Mouse (Mus musculus): ENCODE data around the gene Gpr183. TPM values are rescaled to one million over a fixed set of nuclear protein-coding genes. Genes with fewer than 3 reads are reported as not detected.

Gene Gpr183
- total RNA-seq (2021): 1 to 10 TPM; 2.2 to 2.3 TPM
- long read RNA-seq, experiment 1: 0 reads
- long read RNA-seq, experiment 2: 0 reads

DNA sequence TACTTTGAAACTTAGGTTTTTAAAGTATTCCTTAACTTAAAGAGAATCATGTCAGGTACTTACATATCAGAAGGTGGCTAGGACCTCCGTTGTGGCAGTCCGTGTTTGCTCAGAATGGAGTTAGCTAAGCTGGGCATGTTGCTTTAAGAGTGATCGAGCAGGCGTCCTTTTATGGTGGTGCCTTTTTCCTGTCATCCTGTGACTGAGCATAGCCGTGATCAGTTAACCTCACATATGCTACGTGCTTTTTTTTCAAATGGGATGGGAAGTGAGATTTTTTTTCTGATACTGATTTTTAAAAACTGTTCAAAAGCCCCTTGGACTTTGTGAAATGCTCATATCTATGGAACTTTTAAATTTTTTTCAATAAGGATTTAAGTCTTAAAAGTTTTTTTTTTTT, at the start of gene Gpr183:
TSS of gene Gpr183 (minus strand) at position 206 of the 400 bp plus-strand sequence.
- no peak for DNase-seq (ENCODE audit: low spot score in 2 of 2)

DNA sequence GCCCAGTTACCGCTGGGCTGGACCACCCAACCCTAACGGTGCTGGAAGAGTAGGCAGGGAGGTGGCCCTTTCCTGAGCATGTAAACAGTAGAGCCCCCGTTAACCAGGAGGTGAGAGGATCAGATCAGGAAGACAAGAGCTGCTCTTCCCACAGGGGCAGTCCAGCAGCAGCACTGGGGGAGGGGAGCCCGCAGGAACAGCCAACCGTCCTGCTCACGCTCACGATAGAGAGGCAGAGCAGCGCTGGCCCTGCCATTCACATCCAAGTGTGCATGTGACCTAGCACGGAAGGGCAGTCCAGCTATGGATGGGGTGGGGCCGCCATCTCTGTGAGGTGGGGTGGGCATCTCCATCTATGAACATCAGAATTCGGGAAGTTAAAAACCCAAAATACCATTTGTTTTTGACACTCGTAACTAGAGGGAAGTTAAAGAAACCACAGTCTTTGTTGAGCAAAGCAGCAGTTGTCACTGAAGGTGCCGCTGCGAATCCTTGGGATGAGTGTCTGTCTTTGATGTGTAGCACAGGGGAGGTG, 48.5 kb upstream of the Gpr183 start:
- DNase-seq (ENCODE audit: low spot score in 2 of 2): no peak

DNA sequence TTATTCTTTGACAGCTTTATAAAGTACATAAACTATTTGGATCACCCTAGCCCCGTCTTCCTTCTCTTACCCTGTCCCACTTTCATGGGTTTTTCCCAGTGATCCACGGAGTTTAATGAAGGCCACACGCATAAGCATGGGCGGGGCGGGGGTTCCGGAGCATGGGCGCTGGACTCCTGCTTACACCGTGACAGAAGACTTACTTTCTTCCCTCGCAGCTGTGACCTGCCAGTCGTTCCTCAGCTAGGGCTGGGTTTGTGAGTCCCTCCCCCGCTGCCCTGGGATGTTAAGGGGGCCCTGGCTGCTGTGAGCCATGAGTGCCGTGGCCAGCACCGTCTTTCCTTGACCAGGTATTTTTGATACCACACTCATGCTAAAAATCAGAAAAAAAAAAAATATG, 47.8 kb upstream of the Gpr183 start:
- DNase-seq (ENCODE audit: low spot score in 2 of 2): no peak

DNA sequence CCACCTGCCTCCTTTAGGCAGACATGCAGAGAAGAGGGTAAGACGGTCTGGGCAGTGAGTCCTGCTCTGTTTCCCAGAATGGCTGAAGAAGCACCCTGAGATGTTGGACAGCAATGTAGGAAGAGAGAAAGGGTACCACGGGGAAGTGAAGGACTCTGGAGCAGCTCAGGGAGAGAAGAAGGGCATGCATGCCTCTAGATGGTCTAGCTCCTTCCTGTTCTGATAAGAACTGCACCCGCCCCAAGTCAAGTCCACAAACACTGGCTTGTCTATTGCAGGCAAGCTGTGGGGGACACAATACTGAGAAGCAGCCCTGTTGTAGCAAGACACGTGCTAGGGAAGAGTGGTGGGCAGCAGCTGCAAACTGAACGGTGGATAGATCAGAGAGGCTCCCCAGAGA, 47.2 kb upstream of the Gpr183 start:
- DNase-seq (ENCODE audit: low spot score in 2 of 2): no peak

DNA sequence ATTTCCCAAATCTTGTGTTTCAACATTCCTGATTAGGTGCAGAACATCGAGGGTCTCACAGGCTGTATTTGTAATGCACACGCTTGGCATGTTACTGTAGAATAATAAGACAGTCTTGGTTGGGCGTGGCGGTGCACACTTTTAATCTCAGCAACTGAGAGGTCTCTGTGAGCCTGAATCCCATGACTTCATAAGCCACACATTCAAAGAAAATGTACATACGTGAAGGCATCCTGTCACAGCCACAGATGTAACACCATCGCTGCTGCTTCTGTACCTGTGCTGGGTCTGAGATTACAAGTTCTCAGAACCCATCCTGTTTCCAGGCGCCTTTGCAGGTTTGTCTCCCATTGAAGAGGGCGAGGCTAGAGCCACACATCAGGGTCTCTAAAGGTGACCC, 46.8 kb upstream of the Gpr183 start:
- DNase-seq (ENCODE audit: low spot score in 2 of 2): no peak

DNA sequence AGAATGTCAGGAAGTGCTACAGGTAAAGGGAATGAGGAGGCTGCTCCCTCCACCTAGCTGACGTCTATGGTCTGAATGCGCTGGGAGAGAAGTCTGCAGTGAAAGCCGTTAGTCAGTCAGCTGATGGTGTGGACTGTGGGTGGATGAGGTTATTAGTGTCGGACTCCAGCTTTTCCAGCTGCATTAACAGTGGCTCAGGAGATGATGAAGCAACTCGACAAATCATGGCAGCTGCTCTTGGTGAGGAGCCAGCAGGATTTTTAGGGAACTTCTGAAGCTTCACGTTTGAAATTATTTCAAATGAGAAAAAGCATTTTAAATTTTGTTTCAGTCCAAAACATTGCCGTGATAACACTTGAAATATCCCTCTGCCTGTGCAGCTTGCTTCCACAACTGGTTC, 45.3 kb upstream of the Gpr183 start:
- DNase-seq (ENCODE audit: low spot score in 2 of 2): peak in 1 of 2 experiments; percentile 53

DNA sequence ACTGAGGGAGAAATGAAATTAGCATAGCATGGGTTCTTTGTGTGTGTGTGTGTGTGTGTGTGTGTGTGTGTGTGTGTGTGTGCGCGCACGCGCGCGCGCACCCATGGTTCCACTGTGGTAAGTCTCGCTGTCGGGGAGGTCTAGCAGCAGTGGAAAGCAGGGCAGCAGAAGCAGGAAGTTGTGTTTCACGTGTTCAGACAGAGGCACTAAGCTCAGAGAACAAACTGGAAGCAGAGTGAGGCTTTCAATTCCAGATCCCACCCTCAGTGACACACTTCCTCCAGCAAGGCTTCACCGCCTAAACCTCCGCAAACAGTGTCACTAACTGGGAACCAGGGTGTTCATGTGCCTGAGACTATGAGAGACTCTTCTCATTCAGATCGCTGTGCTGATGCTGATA, 44.5 kb upstream of the Gpr183 start:
- no peak for DNase-seq (ENCODE audit: low spot score in 2 of 2)

DNA sequence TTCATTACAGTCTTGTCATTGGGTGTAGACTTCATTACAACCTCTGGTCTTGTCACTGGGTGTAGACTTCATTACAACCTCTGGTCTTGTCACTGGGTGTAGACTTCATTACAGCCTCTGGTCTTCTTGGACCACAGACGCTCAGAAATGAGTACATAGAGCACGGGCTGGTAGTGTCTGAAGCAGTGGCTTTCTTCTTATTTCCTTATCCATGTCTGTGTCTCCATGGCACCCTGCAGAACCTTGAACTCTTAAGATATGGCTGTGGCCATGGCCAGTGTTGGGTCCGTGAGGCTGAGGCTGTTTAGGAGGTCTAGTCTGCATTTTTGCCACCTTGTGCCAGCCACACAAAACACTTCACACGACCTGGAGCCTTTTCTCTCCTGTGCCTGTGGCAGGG, 43.3 kb upstream of the Gpr183 start:
- DNase-seq (ENCODE audit: low spot score in 2 of 2): no peak

DNA sequence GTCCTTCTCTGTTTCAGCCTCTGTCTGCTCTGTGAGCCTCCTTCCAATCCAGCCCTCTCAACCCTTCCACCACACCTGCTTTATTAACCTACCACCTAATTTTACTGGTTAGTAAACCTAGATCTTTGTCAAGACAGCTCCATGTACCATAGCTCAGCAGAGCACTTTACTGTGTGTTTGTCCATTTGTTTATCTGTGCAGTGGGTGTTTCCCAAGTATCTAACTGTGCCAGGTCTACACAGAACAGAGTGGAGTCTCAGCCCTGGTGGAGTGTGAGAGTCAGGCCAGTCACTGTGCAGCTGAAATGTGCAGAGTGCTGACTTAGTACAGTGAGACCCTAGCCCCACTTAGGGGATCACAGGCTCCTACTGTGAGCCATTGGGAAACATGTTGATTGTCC, 38.8 kb upstream of the Gpr183 start:
- DNase-seq (ENCODE audit: low spot score in 2 of 2): no peak

DNA sequence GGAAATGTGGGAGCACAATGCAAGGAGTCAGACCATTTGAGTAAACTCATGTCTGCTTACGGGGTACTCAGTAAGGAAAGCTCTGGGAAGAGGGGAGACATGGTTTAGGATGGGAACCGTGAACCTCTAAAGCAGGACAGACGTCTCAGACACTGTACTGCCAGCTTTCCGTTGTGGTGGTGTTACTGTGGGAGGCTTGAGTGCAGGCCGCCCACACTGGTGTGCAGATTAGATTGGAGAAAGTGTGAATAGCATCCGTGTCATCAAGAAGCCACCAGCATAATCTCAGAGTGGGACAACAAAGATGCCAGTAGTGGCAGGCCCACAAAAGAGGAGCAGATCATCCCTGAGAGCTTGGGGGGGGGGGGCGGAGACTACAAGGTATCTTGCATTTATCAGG, 37.2 kb upstream of the Gpr183 start:
- no peak for DNase-seq (ENCODE audit: low spot score in 2 of 2)

DNA sequence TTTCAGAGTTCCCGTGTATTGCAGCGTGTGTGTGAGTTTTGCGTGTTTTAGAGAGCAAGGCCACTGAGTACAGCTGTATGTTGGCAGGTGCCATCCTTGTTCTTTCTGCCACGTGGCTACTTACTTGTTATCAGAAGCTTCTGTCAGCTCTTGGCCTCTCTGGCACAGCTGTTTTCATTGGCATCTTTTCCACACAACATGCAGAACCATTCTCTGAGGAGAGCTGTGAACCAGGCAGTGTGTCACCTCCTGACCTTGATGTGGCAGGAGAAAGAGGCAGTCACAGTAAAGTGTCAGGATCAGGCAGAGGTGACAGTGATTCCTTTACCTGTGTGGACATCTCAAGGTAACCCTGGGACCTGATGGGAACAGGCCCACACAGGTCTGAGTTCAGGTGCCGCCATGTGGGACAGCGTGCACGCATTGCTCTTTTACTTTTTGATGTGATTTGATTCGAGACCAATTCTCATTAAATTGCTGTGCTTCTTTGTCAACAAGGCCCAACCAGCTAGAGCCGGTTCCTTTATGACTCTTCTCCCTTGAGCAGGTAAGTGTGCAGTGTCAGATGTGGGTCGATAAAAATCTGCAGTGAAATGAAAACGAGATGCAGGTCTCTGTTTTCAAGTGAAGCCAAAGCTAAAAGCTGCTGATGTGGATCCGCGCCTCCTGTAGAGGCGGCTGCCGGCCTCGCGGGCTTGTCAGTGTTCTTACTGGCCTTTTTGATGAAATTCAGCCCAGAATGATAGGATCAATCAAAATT, 35.5 kb upstream of the Gpr183 start:
- DNase-seq (ENCODE audit: low spot score in 2 of 2): no peak

DNA sequence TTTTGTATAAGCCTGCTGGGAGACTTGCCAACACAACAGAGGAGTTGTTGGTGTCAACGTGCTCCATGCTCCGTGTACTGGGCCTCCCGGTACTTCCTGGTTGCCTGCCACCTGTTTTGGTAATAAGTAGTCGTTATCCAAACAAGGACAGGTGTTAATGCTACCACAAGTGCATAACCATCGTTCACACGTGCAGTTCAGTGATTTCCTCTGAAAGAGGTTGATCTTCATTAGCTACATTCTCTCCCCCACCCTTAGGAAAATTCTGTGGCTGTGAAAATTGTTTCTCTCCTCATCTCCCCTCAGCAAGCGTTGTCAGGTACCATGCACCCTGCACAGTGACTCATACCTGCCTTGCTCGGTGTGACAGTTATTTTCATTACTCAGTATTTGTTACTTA, 34.5 kb upstream of the Gpr183 start:
- no peak for DNase-seq (ENCODE audit: low spot score in 2 of 2)

DNA sequence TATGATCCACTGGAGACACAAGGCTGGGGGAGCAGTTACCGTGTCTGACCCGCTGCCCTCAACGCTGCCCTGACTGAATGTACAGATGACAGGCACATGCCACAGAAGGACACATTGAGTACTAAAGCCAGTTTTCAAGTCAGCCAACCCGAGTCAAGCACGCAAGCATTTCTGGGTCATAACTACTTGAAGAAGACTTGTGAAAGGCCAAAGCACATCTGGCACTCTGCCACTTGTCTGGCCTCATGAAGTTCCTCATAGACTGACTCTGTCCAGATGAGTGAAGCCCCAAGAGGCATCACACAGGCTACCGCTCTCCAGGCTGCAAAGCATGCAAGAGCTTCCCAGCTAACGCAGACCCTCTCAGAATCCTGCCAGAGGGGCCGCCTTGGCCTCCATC, 31.8 kb upstream of the Gpr183 start:
- peak in 1 of 2 experiments; percentile 68 for DNase-seq (ENCODE audit: low spot score in 2 of 2)

DNA sequence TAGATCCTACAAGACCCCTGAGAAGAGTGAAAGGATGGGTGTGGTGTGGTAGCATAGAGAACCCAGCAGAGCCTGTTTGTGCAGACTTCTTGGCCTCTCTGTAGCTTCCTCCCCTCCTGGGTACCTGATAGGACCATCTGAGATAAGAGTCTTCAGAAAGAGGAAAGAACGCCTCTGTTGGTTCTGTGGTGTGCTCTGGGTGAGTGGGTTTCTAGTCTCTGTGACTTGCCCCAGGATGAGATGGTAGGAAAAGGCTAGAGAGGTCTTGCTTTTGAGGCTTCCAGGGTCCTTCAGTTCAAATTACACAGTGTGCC, 30.5 kb upstream of the Gpr183 start:
- DNase-seq (ENCODE audit: low spot score in 2 of 2): no peak

DNA sequence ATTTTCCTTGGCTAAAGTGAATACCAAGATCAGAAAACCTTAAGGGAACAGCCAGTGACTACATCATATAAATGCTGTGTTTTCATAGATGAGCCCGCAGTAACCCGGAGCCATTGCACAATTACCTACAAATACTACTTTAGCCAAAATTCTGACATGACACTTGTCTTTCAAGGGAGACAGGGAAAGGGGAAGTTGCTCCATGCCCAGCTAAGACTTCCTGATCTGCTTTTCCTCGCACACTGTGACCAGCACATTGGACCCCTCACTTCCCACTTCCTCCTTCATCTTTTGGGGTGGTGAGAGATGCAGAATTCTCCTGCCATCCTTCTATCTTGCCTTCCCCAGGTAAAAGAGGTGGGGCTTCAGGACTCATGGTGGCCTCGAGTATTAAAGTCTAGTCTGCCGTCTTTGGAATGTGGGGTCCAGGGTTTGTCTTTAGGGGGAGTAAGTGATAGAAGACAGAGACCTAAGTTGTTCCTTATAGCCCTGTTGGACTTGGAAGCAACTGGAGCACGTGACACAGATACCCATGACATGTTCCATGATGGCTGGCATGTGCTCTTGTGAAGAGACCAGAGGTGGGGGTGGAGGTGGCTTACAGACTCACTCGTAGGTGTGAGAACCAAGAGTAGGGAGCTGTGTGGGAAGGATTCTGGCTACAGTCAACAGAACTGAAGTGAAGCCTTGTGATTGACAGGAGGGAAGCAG, 30.0 kb upstream of the Gpr183 start:
- DNase-seq (ENCODE audit: low spot score in 2 of 2): no peak

DNA sequence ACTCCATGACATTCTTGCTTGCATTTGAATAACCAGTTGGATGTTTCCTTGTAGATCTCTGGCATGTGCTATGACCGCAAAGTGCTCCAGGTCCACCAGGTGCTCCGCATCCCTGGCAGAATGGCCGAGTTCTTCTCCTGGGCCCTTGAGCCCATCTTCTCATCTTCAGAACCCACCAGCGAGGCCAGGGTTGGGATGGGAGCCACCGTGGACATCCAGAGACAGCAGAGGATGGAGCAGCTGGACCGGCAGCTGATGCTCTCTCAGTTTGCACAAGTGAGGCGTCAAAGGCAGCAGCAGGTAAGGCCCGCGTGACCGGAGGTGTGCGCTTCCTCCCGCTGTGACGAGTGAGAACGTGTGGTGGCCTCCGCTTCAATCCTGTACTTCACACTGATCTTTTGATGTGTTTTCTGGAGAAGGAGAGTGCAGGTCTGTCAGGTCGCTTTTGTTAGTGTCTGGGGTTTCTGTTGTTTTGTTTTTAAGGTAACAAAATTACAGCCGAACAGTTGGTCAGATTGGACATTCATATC, 29.2 kb upstream of the Gpr183 start:
- no peak for DNase-seq (ENCODE audit: low spot score in 2 of 2)

DNA sequence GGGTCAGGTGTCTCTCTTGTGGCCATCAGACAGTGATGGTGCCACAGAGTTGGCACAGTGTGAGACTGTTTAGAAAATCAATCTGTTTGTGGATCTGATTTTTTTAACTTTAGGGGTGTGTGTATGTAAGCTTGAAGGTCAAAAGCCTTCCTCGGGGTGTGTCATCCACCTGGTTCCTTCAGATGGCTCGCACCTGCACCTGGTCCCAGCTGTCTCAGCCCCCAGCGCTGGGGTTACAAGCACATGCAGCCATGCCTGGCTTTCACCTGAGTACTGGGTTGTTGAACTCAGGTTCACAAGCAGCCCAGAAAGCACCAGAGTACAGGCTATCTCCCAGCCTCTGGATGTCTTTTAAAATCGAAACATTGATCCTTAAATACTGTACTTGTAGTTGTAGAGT, 28.6 kb upstream of the Gpr183 start:
- DNase-seq (ENCODE audit: low spot score in 2 of 2): no peak

DNA sequence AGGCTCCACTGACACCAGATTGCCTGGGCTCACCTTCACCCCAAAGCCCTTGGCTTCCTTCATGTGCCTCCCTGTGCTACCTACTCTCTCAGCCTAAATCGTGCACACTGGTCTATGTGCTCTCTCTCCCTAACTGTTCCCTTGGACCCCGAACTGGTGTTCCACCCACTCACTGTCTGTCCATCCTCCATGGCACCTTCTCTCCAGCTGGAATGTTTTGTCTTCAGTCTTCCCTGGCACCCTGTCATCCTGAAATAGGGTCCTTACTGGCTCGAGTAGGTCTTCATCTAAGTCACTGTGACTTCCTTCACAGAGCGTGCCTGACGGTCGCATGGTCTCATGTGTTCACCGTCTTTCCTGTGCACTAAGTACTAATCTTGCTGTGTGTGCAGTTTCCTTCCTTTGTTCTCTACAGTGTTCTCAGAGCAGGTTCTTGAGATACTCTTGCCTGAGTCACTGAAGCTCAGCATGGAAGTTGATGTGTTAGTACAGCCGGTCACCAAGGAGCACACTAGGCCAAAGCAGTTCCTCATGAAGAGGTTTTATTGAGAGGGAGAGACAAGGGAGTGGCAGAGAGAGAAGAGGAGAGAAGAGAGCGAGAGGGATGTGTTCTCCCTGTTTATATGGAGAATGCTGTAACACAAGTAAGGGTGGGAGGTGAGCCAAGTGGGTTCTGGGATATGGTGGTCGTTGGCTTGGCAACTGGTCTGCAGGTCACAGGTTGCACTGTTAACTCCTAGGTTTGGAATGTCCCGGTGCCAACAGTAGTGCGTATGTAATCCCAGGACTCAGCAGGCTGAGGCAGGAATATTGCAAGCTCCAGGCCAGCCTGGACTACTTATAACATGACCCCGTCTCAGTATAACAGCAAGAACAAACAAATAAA, 27.6 kb upstream of the Gpr183 start:
- DNase-seq (ENCODE audit: low spot score in 2 of 2): no peak

DNA sequence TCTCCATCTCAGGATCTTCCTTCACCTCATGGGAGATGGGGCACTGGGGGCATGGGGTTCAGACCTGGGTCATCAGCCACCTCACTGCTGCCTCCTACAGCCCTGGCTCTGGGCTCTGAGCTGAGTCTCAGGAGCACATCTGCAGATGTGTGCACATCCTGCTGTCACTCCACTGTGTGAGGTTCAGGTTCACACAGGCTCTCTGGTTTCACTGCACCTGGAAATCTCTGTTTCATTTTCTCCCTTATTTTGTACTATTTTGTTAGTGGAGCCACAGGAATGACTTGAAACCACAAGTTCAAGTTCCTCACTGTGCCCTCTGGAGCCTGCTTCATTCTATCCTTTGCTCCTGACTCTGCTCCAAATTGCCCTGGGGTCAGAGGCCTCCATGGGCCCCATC, 26.9 kb upstream of the Gpr183 start:
- no peak for DNase-seq (ENCODE audit: low spot score in 2 of 2)

DNA sequence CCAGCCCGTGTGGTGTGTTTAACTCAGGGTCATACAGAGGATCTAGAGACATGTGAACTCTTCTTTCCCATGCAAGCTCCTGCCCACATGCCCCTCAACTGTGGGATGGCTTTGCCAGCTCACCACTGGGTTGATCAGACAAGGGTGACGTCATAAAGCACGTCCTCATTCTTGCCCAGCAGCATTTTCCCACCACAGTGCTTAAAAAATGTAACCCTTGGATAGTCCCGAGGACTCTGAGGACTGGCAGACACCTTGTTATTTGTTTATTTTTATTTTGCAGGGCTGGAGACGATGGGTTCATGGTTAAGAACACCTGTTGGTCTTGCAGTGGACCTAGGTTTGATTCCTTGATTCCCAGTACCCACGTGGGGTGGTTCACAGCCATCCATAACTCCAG, 25.9 kb upstream of the Gpr183 start:
- no peak for DNase-seq (ENCODE audit: low spot score in 2 of 2)

DNA sequence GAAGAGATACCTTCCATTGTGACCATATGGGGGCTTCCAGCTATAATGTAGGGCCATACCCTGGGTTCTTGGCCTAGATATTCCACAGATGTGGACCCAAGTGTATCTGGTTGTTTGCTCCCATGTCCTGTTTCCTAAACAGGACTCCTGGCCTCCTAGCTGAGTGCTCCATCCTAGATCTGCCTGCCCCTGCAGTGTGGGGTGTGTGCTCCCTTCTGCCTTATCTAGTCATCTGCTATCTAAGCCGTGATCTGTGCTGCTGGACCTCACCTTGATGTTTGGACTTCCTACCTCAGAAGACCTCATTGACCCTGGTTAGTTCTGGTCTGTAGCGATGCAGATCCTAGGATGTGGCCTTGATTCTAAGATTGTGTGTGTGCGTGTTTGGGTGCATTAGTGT, 24.9 kb upstream of the Gpr183 start:
- no peak for DNase-seq (ENCODE audit: low spot score in 2 of 2)

DNA sequence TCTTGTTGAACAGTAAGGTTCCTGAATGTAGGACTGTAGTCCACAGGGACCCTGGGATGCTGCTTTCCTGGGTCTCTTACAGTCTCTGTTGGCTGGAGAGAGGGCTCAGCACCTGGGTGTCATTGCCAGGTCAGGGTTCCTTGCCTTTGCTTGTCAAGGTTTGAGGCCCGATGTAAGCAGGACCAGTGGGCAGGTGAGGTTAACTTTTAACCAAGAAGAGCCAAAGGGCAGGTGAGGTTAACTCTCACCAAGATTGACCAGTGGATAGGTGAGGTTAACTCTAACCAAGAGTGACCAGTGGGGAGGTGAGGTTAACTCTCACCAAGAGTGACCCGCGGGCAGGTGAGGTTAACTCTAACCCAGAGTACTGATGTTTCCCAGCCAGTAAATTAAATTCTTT, 24.3 kb upstream of the Gpr183 start:
- no peak for DNase-seq (ENCODE audit: low spot score in 2 of 2)
